Mouse (Mus musculus) midbrain, embryonic 11.5 days (tissue): ENCODE data around the gene Adap1. TPM values are rescaled to one million over a fixed set of nuclear protein-coding genes. Genes with fewer than 3 reads are reported as not detected.
A peak's percentile ranks its signal among the peaks of the same experiment; 100 is the strongest.

ENCODE experiments used
- ATAC-seq: fragments of 200-750 bp; cut with Nextera tagmentation; 2 replicates; pipeline ENCODE4 v1.8.0; 2017; ENCODE audit warnings: moderate TSS enrichment, moderate library complexity; ENCODE audit not compliant: low FRiP score
- DNase-seq: peaks from one replicate; pipeline ENCODE4 v3.0.0; 2015; ENCODE audit warnings: low spot score; ENCODE audit errors: missing footprints
- H3K27ac ChIP-seq: fragments of 300-500 bp; sonication (generic); 2 replicates; pipeline ENCODE4 v1.5.1; 2014; ENCODE audit warnings: low read depth, low read length
- H3K27me3 ChIP-seq: fragments of 300-500 bp; sonication (generic); 2 replicates; pipeline ENCODE4 v1.6.1; 2014; ENCODE audit warnings: mild to moderate bottlenecking, low read length, moderate library complexity, mixed read lengths; ENCODE audit not compliant: control insufficient read depth, insufficient read depth
- H3K36me3 ChIP-seq: fragments of 300-500 bp; sonication (generic); 2 replicates; pipeline ENCODE4 v1.6.1; 2014; ENCODE audit warnings: mild to moderate bottlenecking, low read length, moderate library complexity, mixed read lengths; ENCODE audit not compliant: control insufficient read depth, insufficient read depth
- H3K4me1 ChIP-seq: fragments of 300-500 bp; sonication (generic); 2 replicates; pipeline ENCODE4 v1.6.1; 2014; ENCODE audit warnings: low read length; ENCODE audit not compliant: control insufficient read depth, insufficient read depth
- H3K4me2 ChIP-seq: fragments of 300-500 bp; sonication (generic); 2 replicates; pipeline ENCODE4 v1.6.1; 2014; ENCODE audit warnings: mild to moderate bottlenecking, moderate library complexity
- H3K4me3 ChIP-seq: fragments of 300-500 bp; sonication (generic); 2 replicates; pipeline ENCODE4 v1.5.1; 2014; ENCODE audit warnings: low read depth, low read length
- H3K9ac ChIP-seq: fragments of 300-500 bp; sonication (generic); 2 replicates; pipeline ENCODE4 v1.6.1; 2014; ENCODE audit warnings: low read length
- H3K9me3 ChIP-seq: fragments of 300-500 bp; sonication (generic); 2 replicates; pipeline ENCODE4 v1.6.1; 2016; ENCODE audit warnings: low read length; ENCODE audit not compliant: control insufficient read depth
- WGBS: fragments of 180-500 bp; shearing (Covaris S2); extraction: QIAGEN DNeasy Blood & Tissue Kit; methylation state at CpG from one replicate; pipeline ENCODE4 v1.1.7; 2014; 5-methylcytosine and 5-hydroxymethylcytosine counted together
- polyA plus RNA-seq: library from polyadenylated mRNA; unstranded; fragments of >200 nt; fragmentation: Nextera tagmentation; extraction: Ambion mirVana; gene quantifications from 2 replicates; pipeline ENCODE4 v1.2.1, GENCODE M21; 2014

Gene Adap1
- polyA plus RNA-seq, 1 experiment from 2014 or later: 2.4 TPM

DNA sequence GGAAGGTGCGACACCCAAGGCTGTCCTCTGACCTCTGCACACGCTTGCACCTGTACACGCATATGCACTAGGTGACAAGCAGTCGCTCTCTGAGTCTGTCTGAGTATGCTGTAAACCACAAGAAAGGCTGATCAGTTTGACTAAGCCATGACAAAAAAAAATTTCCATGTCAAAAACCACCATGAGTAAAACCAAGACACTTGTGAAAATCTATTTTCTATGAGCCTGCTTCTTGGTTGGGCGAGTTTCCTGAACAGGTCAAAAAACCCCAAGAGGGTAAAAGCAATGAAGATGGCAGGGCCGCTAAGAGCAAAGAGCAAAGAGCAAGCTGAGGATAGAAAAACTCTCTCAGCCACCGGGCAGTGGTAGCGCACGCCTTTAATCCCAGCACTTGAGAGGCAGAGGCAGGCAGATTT, 21.8 kb downstream of the Adap1 start:
- no peaks in the 10 kb centered on the region for H3K36me3 ChIP-seq

DNA sequence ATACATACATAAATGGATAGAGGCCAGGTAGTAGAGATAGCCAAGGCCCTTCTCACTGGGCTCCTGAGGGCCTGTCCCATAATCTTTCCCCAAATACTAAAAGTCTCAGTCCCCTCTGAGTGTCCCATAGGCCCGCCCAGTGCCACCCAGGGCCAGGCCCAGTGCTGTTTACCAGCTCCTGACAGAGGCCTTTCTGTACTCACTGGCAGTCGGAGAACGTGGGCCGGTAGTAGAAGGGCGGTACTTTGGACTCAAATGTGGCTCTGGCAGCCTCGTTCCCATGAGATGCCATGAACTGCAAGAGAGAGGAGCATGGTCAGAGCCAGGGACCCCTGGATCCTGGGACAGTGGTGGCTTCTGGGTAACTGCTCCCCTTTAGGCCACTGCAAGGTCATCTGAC, 23.3 kb downstream of the Adap1 start:
- ATAC-seq: no peak
- 90% methylated on average over 6 of the region's 6 CpGs for WGBS
- DNase-seq: no peak

More for the DNA sequence above, 21.8 kb downstream of the Adap1 start:
- ATAC-seq: no peak
- H3K4me2 ChIP-seq: no peak overlapping the region
- no peaks in the 10 kb centered on the region for H3K4me1 ChIP-seq
- H3K4me3 ChIP-seq: no peak overlapping the region
- no peaks in the 10 kb centered on the region for H3K27me3 ChIP-seq
- peak; percentile 61 for DNase-seq
- no peak overlapping the region for H3K9ac ChIP-seq
- 92% methylated on average over 9 of the region's 9 CpGs for WGBS
- no peaks in the 10 kb centered on the region for H3K9me3 ChIP-seq
- no peak overlapping the region for H3K27ac ChIP-seq

DNA sequence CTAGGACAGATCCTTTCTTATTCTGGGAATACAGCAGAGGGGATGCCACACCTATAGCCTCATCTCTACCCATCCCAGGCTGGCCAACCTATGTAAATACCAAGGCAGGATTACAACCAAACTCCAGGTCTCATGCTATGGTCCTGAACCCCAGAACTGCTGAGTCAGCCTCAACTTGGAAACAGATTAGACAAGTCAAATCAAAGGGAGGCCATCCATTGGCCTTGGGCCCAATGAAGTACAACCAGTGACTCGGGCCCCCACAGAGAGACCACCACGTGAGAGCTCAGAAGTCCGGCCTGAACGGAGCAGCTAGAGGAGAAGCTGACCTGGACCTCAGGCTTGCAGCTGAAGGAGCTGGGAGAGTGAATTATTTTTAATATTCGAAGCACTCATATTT, 27.7 kb downstream of the Adap1 start:
- no peaks in the 10 kb centered on the region for H3K9me3 ChIP-seq
- H3K4me2 ChIP-seq: no peak overlapping the region
- ATAC-seq (no peak), DNase-seq (peak; percentile 65)
- WGBS: 81% methylated on average over 5 of the region's 5 CpGs
- no peak overlapping the region for H3K4me3 ChIP-seq
- no peaks in the 10 kb centered on the region for H3K4me1 ChIP-seq
- H3K27ac ChIP-seq: no peak overlapping the region
- no peak overlapping the region for H3K9ac ChIP-seq
- H3K36me3 ChIP-seq: no peaks in the 10 kb centered on the region
- no peaks in the 10 kb centered on the region for H3K27me3 ChIP-seq

More for the DNA sequence above, 23.3 kb downstream of the Adap1 start:
- Histone ChIP-seq H3K9me3 (no peaks in the 10 kb centered on the region), H3K36me3 (no peaks in the 10 kb centered on the region), H3K27ac (no peak overlapping the region), H3K4me2 (no peak overlapping the region), H3K4me3 (no peak overlapping the region), H3K9ac (no peak overlapping the region), H3K4me1 (no peaks in the 10 kb centered on the region), H3K27me3 (no peaks in the 10 kb centered on the region)

DNA sequence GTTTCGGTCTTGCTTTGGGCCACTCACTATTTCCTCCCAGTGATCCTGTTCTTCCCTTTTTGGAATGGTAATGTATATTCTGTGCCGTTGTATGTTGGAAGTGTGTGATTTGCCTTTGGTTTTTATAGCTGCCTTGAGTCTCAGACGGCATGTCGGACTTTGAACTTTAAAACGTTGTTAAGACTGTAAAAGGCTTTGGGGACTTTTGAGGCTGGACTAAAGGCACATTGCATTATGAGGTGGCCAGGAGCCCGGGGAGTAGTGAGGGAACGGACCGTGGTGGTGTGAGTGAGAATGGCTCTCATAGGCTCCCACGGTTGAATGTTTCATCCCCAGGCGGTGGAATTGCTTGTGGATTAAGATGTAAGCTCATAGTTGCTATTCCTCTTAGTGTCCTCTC, 28.3 kb downstream of the Adap1 start:
- no peak for ATAC-seq
- Histone ChIP-seq H3K4me2 (no peak overlapping the region), H3K36me3 (no peaks in the 10 kb centered on the region), H3K27ac (no peak overlapping the region), H3K4me3 (no peak overlapping the region), H3K9ac (no peak overlapping the region), H3K4me1 (no peaks in the 10 kb centered on the region), H3K27me3 (no peaks in the 10 kb centered on the region), H3K9me3 (no peaks in the 10 kb centered on the region)
- peak; percentile 8 for DNase-seq
- 91% methylated on average over 10 of the region's 10 CpGs for WGBS

- 88% methylated on average over 2 of the region's 2 CpGs for WGBS
Observed at GRCm38 (mm10) chr5:139294089-139294488, 31.3 kb downstream of the Adap1 start.

GRCm38 (mm10) chr5:139291811-139292560, 33.4 kb downstream of the Adap1 start:
- Histone ChIP-seq H3K4me2 (no peak overlapping the region), H3K9me3 (no peaks in the 10 kb centered on the region), H3K27me3 (no peaks in the 10 kb centered on the region), H3K4me1 (no peaks in the 10 kb centered on the region), H3K36me3 (no peaks in the 10 kb centered on the region), H3K4me3 (no peak overlapping the region), H3K9ac (no peak overlapping the region), H3K27ac (no peak overlapping the region)
- DNase-seq (peak; percentile 23), ATAC-seq (no peak)
- WGBS: 71% methylated on average over 6 of the region's 6 CpGs

More at GRCm38 (mm10) chr5:139294089-139294488, 31.3 kb downstream of the Adap1 start:
- H3K4me1 ChIP-seq: no peaks in the 10 kb centered on the region
- no peaks in the 10 kb centered on the region for H3K27me3 ChIP-seq
- no peak overlapping the region for H3K27ac ChIP-seq
- H3K9ac ChIP-seq: no peak overlapping the region
- ATAC-seq (no peak), DNase-seq (no peak)
- no peaks in the 10 kb centered on the region for H3K36me3 ChIP-seq
- H3K9me3 ChIP-seq: no peaks in the 10 kb centered on the region
- no peak overlapping the region for H3K4me3 ChIP-seq
- no peak overlapping the region for H3K4me2 ChIP-seq

DNA sequence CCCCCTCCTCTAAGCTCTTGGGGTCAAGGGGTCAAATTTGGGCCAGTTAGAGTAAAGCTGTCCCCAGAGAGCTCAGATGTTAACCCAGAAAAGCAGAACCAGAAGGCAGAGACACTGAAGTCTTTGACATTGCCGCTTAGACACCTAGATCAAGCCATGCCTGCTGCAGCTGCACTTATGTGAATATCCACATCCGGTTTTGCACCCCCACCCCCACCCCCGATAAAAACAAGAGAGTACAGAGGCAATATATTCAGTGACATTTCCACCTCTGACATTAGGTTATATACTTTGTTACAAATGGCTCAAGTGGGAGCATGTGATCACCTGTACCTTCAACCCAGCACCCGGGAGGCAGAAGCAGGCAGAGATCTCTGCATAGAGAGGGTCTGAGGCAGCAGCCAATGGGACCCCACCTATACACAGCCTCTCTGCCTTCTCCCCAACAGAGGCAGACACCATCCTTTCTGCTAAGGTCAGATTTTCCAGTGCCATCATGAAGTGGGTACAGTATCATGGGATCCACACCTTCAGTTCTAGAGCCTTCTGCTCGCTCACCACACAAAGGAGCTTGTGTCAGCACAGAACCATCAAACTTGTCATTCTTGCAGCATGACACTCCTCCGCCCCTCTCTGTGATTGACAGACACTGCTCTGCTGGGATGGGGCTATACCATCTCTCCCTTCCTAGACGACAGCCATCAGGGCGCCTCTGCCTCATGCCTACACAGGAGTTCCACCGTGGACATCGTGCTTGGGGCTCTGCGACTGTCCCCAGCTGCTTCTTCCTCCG, 34.8 kb downstream of the Adap1 start:
- Histone ChIP-seq H3K9ac (no peak overlapping the region), H3K27me3 (no peaks in the 10 kb centered on the region), H3K27ac (no peak overlapping the region), H3K9me3 (no peaks in the 10 kb centered on the region), H3K4me3 (no peak overlapping the region), H3K4me2 (no peak overlapping the region), H3K36me3 (no peaks in the 10 kb centered on the region), H3K4me1 (no peaks in the 10 kb centered on the region)
- DNase-seq: peak; percentile 56
- 89% methylated on average over 12 of the region's 12 CpGs for WGBS
- no peak for ATAC-seq

DNA sequence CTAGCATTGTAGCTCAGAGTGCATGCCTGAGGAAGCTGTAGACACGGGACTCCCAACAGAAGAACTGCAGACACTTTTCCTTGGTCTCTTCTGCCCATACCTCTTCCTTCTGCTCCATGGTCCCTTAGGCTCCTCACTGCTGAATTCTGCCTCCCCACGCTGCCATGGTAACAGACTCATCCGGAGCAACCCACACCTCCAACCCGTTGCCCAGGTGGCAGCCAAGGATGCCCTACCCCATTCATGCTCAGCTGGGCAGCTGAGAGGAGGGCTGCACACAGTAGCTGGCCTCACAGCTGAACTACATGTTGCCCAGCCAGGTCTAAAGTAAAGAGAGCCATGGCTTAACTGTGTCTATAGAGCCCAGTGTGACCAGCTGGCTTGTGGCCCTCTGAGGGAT, 36.8 kb downstream of the Adap1 start:
- ATAC-seq: no peak

GRCm38 (mm10) chr5:139287787-139288186, 37.6 kb downstream of the Adap1 start:
- H3K4me3 ChIP-seq: no peak overlapping the region
- H3K27ac ChIP-seq: no peak overlapping the region
- H3K4me1 ChIP-seq: no peaks in the 10 kb centered on the region
- no peak overlapping the region for H3K4me2 ChIP-seq
- H3K36me3 ChIP-seq: no peaks in the 10 kb centered on the region
- H3K9me3 ChIP-seq: no peaks in the 10 kb centered on the region
- ATAC-seq (no peak), DNase-seq (peak; percentile 41)
- H3K27me3 ChIP-seq: no peaks in the 10 kb centered on the region
- 79% methylated on average over 4 of the region's 4 CpGs for WGBS
- H3K9ac ChIP-seq: no peak overlapping the region

More for the DNA sequence above, 36.8 kb downstream of the Adap1 start:
- Histone ChIP-seq H3K27me3 (no peaks in the 10 kb centered on the region), H3K4me3 (no peak overlapping the region), H3K27ac (no peak overlapping the region), H3K36me3 (no peaks in the 10 kb centered on the region), H3K9me3 (no peaks in the 10 kb centered on the region), H3K9ac (no peak overlapping the region), H3K4me1 (no peaks in the 10 kb centered on the region), H3K4me2 (no peak overlapping the region)
- 75% methylated on average over 4 of the region's 4 CpGs for WGBS
- DNase-seq: peak; percentile 61
